Mouse (Mus musculus) midbrain, embryonic 10.5 days (tissue): ENCODE data around the gene Tshz3. TPM values are rescaled to one million over a fixed set of nuclear protein-coding genes. Genes with fewer than 3 reads are reported as not detected.

ENCODE experiments used
- DNase-seq: peaks from one replicate; pipeline ENCODE4 v3.0.0-alpha.2; 2017; ENCODE audit warnings: low spot score
- H3K27ac ChIP-seq: fragments of 300-500 bp; sonication (generic); replicated peaks from 2 replicates; pipeline ENCODE4 v1.5.1; 2016; ENCODE audit warnings: mild to moderate bottlenecking
- H3K27me3 ChIP-seq: fragments of 300-500 bp; sonication (generic); 2 replicates; pipeline ENCODE4 v1.6.1; 2016; ENCODE audit warnings: low read depth, mild to moderate bottlenecking; ENCODE audit not compliant: poor library complexity, severe bottlenecking
- H3K36me3 ChIP-seq: fragments of 300-500 bp; sonication (generic); 2 replicates; pipeline ENCODE4 v1.6.1; 2016; ENCODE audit warnings: mild to moderate bottlenecking, moderate library complexity
- H3K4me1 ChIP-seq: fragments of 300-500 bp; sonication (generic); 2 replicates; pipeline ENCODE4 v1.6.1; 2016
- H3K4me3 ChIP-seq: fragments of 300-500 bp; sonication (generic); 2 replicates; pipeline ENCODE4 v1.5.1; 2016; ENCODE audit warnings: mild to moderate bottlenecking, moderate library complexity
- H3K9me3 ChIP-seq: fragments of 300-500 bp; sonication (generic); replicated peaks from 2 replicates; pipeline ENCODE4 v1.6.1; 2016; ENCODE audit warnings: mild to moderate bottlenecking
- WGBS: fragments of 180-500 bp; shearing (Covaris S2); methylation state at CpG from one replicate; pipeline ENCODE4 v1.1.7; 2016; 5-methylcytosine and 5-hydroxymethylcytosine counted together
- polyA plus RNA-seq: library from polyadenylated mRNA; unstranded; fragments of >200 nt; fragmentation: Nextera tagmentation; extraction: Ambion mirVana; gene quantifications from 2 replicates; pipeline ENCODE4 v1.2.1, GENCODE M21; 2016

The Tshz3 gene
- polyA plus RNA-seq, 1 experiment from 2014 or later: 2.3 TPM

- 66% methylated on average over 7 of the region's 7 CpGs for WGBS
- DNase-seq: no peak
- no peaks in the 10 kb centered on the region for H3K9me3 ChIP-seq
- peaks cover 81% of the 10 kb centered on the region for H3K27me3 ChIP-seq
- no peak overlapping the region for H3K27ac ChIP-seq
- H3K4me1 ChIP-seq: peaks cover 9% of the 10 kb centered on the region
- H3K36me3 ChIP-seq: no peaks in the 10 kb centered on the region
- no peak overlapping the region for H3K4me3 ChIP-seq
Observed at GRCm38 (mm10) chr7:36689049-36689793, 8.7 kb upstream of the Tshz3 start.

GRCm38 (mm10) chr7:36690551-36690950, 7.4 kb upstream of the Tshz3 start:
- no peaks in the 10 kb centered on the region for H3K36me3 ChIP-seq
- WGBS: 1% methylated on average over 19 of the region's 19 CpGs
- peak; percentile 31 for DNase-seq

GRCm38 (mm10) chr7:36691617-36692016, 6.3 kb upstream of the Tshz3 start:
- Histone ChIP-seq H3K36me3 (no peaks in the 10 kb centered on the region), H3K4me3 (no peak overlapping the region), H3K4me1 (peaks cover 25% of the 10 kb centered on the region), H3K27ac (no peak overlapping the region), H3K9me3 (no peaks in the 10 kb centered on the region), H3K27me3 (peaks cover 95% of the 10 kb centered on the region)
- 2% methylated on average over 14 of the region's 14 CpGs for WGBS
- peak; percentile 24 for DNase-seq

More at GRCm38 (mm10) chr7:36690551-36690950, 7.4 kb upstream of the Tshz3 start:
- no peak overlapping the region for H3K4me3 ChIP-seq
- peaks cover 95% of the 10 kb centered on the region for H3K27me3 ChIP-seq
- peaks cover 17% of the 10 kb centered on the region for H3K4me1 ChIP-seq
- H3K27ac ChIP-seq: no peak overlapping the region
- H3K9me3 ChIP-seq: no peaks in the 10 kb centered on the region

- H3K9me3 ChIP-seq: no peaks in the 10 kb centered on the region
- WGBS: under 1% methylated on average over 5 of the region's 5 CpGs
- H3K4me1 ChIP-seq: peaks cover 33% of the 10 kb centered on the region
- H3K27ac ChIP-seq: no peak overlapping the region
- peaks cover 95% of the 10 kb centered on the region for H3K27me3 ChIP-seq
- H3K4me3 ChIP-seq: no peak overlapping the region
- peak; percentile 30 for DNase-seq
- H3K36me3 ChIP-seq: no peaks in the 10 kb centered on the region
Observed at GRCm38 (mm10) chr7:36692381-36692780, 5.5 kb upstream of the Tshz3 start.

GRCm38 (mm10) chr7:36693081-36693480, 4.8 kb upstream of the Tshz3 start:
- peak; percentile 19 for DNase-seq
- 6% methylated on average over 3 of the region's 3 CpGs for WGBS
- H3K36me3 ChIP-seq: no peaks in the 10 kb centered on the region
- peaks cover 33% of the 10 kb centered on the region for H3K4me1 ChIP-seq
- peaks cover 91% of the 10 kb centered on the region for H3K27me3 ChIP-seq
- no peaks in the 10 kb centered on the region for H3K9me3 ChIP-seq
- no peak overlapping the region for H3K27ac ChIP-seq
- H3K4me3 ChIP-seq: no peak overlapping the region

- no peak overlapping the region for H3K27ac ChIP-seq
- peaks cover 49% of the 10 kb centered on the region for H3K4me1 ChIP-seq
- no peaks in the 10 kb centered on the region for H3K9me3 ChIP-seq
- H3K4me3 ChIP-seq: peak overlapping the region; percentile 87
- H3K27me3 ChIP-seq: peaks cover 91% of the 10 kb centered on the region
- 5% methylated on average over 7 of the region's 7 CpGs for WGBS
- no peak for DNase-seq
- no peaks in the 10 kb centered on the region for H3K36me3 ChIP-seq
Observed at GRCm38 (mm10) chr7:36694642-36695191, 3.2 kb upstream of the Tshz3 start.

- Histone ChIP-seq H3K4me3 (peak overlapping the region; percentile 87), H3K4me1 (peaks cover 50% of the 10 kb centered on the region), H3K27me3 (peaks cover 91% of the 10 kb centered on the region), H3K27ac (peak overlapping the region; percentile 91; the same call in 1 of the 2 replicates), H3K36me3 (no peaks in the 10 kb centered on the region), H3K9me3 (no peaks in the 10 kb centered on the region)
- under 1% methylated on average over 25 of the region's 25 CpGs for WGBS
- peak; percentile 63 for DNase-seq
Observed at GRCm38 (mm10) chr7:36695276-36695675, 2.6 kb upstream of the Tshz3 start.

- Histone ChIP-seq H3K27ac (peak overlapping the region; percentile 91), H3K4me3 (peak overlapping the region; percentile 87), H3K36me3 (no peaks in the 10 kb centered on the region), H3K9me3 (no peaks in the 10 kb centered on the region), H3K4me1 (peaks cover 48% of the 10 kb centered on the region), H3K27me3 (peaks cover 91% of the 10 kb centered on the region)
- WGBS: under 1% methylated on average over 42 of the region's 42 CpGs
- DNase-seq: peak; percentile 75
Observed at GRCm38 (mm10) chr7:36695791-36696241, 2.1 kb upstream of the Tshz3 start.

- Histone ChIP-seq H3K9me3 (no peaks in the 10 kb centered on the region), H3K27ac (peak overlapping the region; percentile 91), H3K27me3 (peaks cover 91% of the 10 kb centered on the region), H3K4me3 (peak overlapping the region; percentile 87), H3K36me3 (no peaks in the 10 kb centered on the region), H3K4me1 (peaks cover 43% of the 10 kb centered on the region)
- under 1% methylated on average over 62 of the region's 62 CpGs for WGBS
- DNase-seq: peak; percentile 85
Observed at GRCm38 (mm10) chr7:36696406-36697117, 1.4 kb upstream of the Tshz3 start.

- peak overlapping the region; percentile 87 for H3K4me3 ChIP-seq
- H3K9me3 ChIP-seq: no peaks in the 10 kb centered on the region
- no peaks in the 10 kb centered on the region for H3K36me3 ChIP-seq
- peaks cover 89% of the 10 kb centered on the region for H3K27me3 ChIP-seq
- H3K4me1 ChIP-seq: peaks cover 43% of the 10 kb centered on the region
- H3K27ac ChIP-seq: peak overlapping the region; percentile 91
- peak; percentile 84 for DNase-seq
- under 1% methylated on average over 41 of the region's 62 CpGs for WGBS
Observed at GRCm38 (mm10) chr7:36697118-36697855, 631 bp upstream of the Tshz3 start.

- WGBS: 0% methylated on average over 16 of the region's 16 CpGs
- H3K4me1 ChIP-seq: peaks cover 43% of the 10 kb centered on the region
- no peaks in the 10 kb centered on the region for H3K36me3 ChIP-seq
- H3K9me3 ChIP-seq: no peaks in the 10 kb centered on the region
- peak overlapping the region; percentile 87 for H3K4me3 ChIP-seq
- DNase-seq: no peak
- H3K27me3 ChIP-seq: peaks cover 82% of the 10 kb centered on the region
- H3K27ac ChIP-seq: peak overlapping the region; percentile 91
Observed at GRCm38 (mm10) chr7:36698589-36698946, 650 bp downstream of the Tshz3 start.
